Mouse (Mus musculus) embryonic fibroblast, embryonic 13.5 days (primary cell): ENCODE data around the gene Spata31d1b.

Experiments used
- CTCF ChIP-seq: IDR thresholded peaks from 2 replicates; pipeline ENCODE4 v1.5.1; 2011; ENCODE audit warnings: mild to moderate bottlenecking, control low read depth, low read length, moderate library complexity, borderline replicate concordance; ENCODE audit not compliant: insufficient read depth
- POLR2A ChIP-seq: IDR thresholded peaks from 2 replicates; pipeline ENCODE4 v1.6.1; 2011; ENCODE audit warnings: low read depth, mild to moderate bottlenecking, control low read depth, low read length, moderate library complexity

DNA sequence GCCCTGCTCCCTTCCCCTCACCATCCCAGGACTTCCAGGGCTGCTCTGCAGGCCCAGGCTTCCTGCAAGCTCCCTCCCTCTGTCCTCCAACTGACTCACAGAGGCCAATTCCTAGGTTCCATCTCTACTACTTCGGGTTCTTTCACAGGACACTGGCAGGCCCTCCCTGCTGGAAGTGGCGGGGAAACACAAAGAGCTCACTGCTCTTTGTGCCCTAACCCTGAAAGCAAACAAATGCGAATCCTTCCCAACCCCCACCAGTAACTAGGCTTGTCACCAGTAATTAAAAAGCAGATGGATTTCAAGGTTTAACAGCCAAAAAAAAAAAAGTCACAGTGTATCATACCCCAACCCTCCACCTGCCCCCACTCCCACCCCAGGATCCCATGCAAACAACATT, 37.9 kb upstream of the Spata31d1b start:
- TF ChIP-seq CTCF, result no peak
- no peak for TF ChIP-seq POLR2A
